Mouse (Mus musculus): ENCODE data around the gene Mapk1ip1l.

Gene Mapk1ip1l

GRCm38 (mm10) chr14:47364742-47365449, 66.8 kb downstream of the Mapk1ip1l start:
- no peak for DNase-seq

GRCm38 (mm10) chr14:47366881-47367321, 68.8 kb downstream of the Mapk1ip1l start:
- DNase-seq, result peak; percentile 30

GRCm38 (mm10) chr14:47367461-47367860, 69.4 kb downstream of the Mapk1ip1l start, which contains the start of gene Lgals3:
Gene Lgals3 (plus strand): TSS chr14:47367751.
- DNase-seq, result peak; percentile 72

- DNase-seq, result no peak
Measured at GRCm38 (mm10) chr14:47369741-47370140, 71.7 kb downstream of the Mapk1ip1l start.

GRCm38 (mm10) chr14:47370790-47371189, 72.7 kb downstream of the Mapk1ip1l start:
- DNase-seq, result no peak

GRCm38 (mm10) chr14:47371689-47372088, 73.6 kb downstream of the Mapk1ip1l start:
- DNase-seq, result no peak

Data from kidney, adult 9 months (tissue).